ENCODE assay signal across 11 mouse cellular contexts in genomic region chr1:30259547-30259946, GRCm38 (mm10).
DNase-seq lines count a peak whose midpoint lies in the region; ATAC-seq and TF ChIP-seq lines count a peak whose summit lies in the region.
"Had no signal": no experiment of that assay in that cellular context is flagged by ENCODE, and none has a peak within 500 bp of the region (broad histone marks: within the 10 kb centered on the region; RNA-seq: fewer than 3 reads in every experiment).

No protein-coding gene starts in this region.

- no peaks in the 10 kb centered on the region for H3K36me3 ChIP-seq in forebrain, postnatal 0 days (ENCODE audit: insufficient read depth)
- H3K36me3 ChIP-seq in forebrain, embryonic 13.5 days (ENCODE audit: poor library complexity, severe bottlenecking), result no peaks in the 10 kb centered on the region
- H3K36me3 ChIP-seq in E14TG2a.4 (ENCODE audit: insufficient read depth, low read length), result no peaks in the 10 kb centered on the region
- H3K36me3 ChIP-seq: hindbrain, embryonic 10.5 days; neural tube, embryonic 13.5 days had no signal

- H3K4me1 ChIP-seq in forebrain, postnatal 0 days (ENCODE audit: insufficient read depth), result no peaks in the 10 kb centered on the region
- H3K4me1 ChIP-seq in forebrain, embryonic 13.5 days, result no peaks in the 10 kb centered on the region
- H3K4me1 ChIP-seq in E14TG2a.4 (replicated peaks; ENCODE audit: low read depth, low read length), result no peaks in the 10 kb centered on the region
- H3K4me1 ChIP-seq: hindbrain, embryonic 10.5 days; neural tube, embryonic 13.5 days had no signal

- no peaks in the 10 kb centered on the region for H3K27me3 ChIP-seq in forebrain, postnatal 0 days (ENCODE audit: insufficient read depth, low read length)
- H3K27me3 ChIP-seq in forebrain, embryonic 13.5 days, result no peaks in the 10 kb centered on the region
- peaks cover 3% of the 10 kb centered on the region; the same call in 1 of the 2 replicates for H3K27me3 ChIP-seq in E14TG2a.4 (ENCODE audit: insufficient read depth, low read length)
- H3K27me3 ChIP-seq: neural tube, embryonic 13.5 days had no signal

- no peak for ATAC-seq in forebrain, postnatal 0 days
- no peak for ATAC-seq in forebrain, embryonic 13.5 days

- peak; percentile 39 for TF ChIP-seq CTCF in forebrain, postnatal 0 days (IDR thresholded peaks at IDR 0.05; ENCODE audit: low read depth)
- TF ChIP-seq CTCF in layer of hippocampus, adult 2 months (conservative IDR thresholded peaks at IDR 0.05), result peak; percentile 72
- peak; percentile 76 for TF ChIP-seq CTCF in E14TG2a.4 (conservative IDR thresholded peaks at IDR 0.05; ENCODE audit: low read length)

- no peak overlapping the region for H3K4me2 ChIP-seq in forebrain, postnatal 0 days (ENCODE audit: low read depth)
- no peak overlapping the region for H3K4me2 ChIP-seq in forebrain, embryonic 13.5 days
- H3K4me2 ChIP-seq: neural tube, embryonic 13.5 days had no signal

- no peak for DNase-seq in forebrain, postnatal 0 days
- no peak for DNase-seq in layer of hippocampus, adult 2 months (ENCODE audit: low spot score in 2 of 2)
- no peak for DNase-seq in layer of hippocampus, adult 8-10 months (ENCODE audit: low spot score in 2 of 2)
- DNase-seq in embryo, embryonic 10.5 days (ENCODE audit: low spot score), result peak; percentile 18
- DNase-seq in thymus, postnatal 25 days, result no peak
- DNase-seq in cerebellum, adult 9-11 months, result no peak
- DNase-seq: cerebellum, adult 9-10 months had no signal

- H3K9ac ChIP-seq in forebrain, postnatal 0 days, result no peak overlapping the region
- no peak overlapping the region for H3K9ac ChIP-seq in forebrain, embryonic 13.5 days
- H3K9ac ChIP-seq: neural tube, embryonic 13.5 days had no signal

- no peak overlapping the region for H3K27ac ChIP-seq in forebrain, postnatal 0 days (ENCODE audit: low read depth, low read length)
- H3K27ac ChIP-seq in forebrain, embryonic 13.5 days, result no peak overlapping the region
- no peak overlapping the region for H3K27ac ChIP-seq in layer of hippocampus, adult 2 months
- H3K27ac ChIP-seq: hindbrain, embryonic 10.5 days; neural tube, embryonic 13.5 days had no signal

- H3K4me3 ChIP-seq in forebrain, postnatal 0 days (ENCODE audit: low read depth, low read length), result no peak overlapping the region
- no peak overlapping the region for H3K4me3 ChIP-seq in forebrain, embryonic 13.5 days
- H3K4me3 ChIP-seq in layer of hippocampus, adult 2 months, result no peak overlapping the region
- H3K4me3 ChIP-seq in E14TG2a.4 (replicated peaks; ENCODE audit: low read length), result no peak overlapping the region
- H3K4me3 ChIP-seq: hindbrain, embryonic 10.5 days; neural tube, embryonic 13.5 days had no signal

- WGBS in forebrain, postnatal 0 days, result 72% methylated on average over 3 of the region's 3 CpGs
- WGBS in forebrain, embryonic 13.5 days, result 75% methylated on average over 3 of the region's 3 CpGs

- H3K9me3 ChIP-seq in forebrain, postnatal 0 days (ENCODE audit: low read length), result no peaks in the 10 kb centered on the region
- H3K9me3 ChIP-seq in forebrain, embryonic 13.5 days (replicated peaks), result no peaks in the 10 kb centered on the region
- no peaks in the 10 kb centered on the region for H3K9me3 ChIP-seq in E14TG2a.4 (ENCODE audit: low read length)
- H3K9me3 ChIP-seq: hindbrain, embryonic 10.5 days; neural tube, embryonic 13.5 days had no signal
